Comparison of ENCODE assay signal across 9 mouse cellular contexts in the genomic region with DNA sequence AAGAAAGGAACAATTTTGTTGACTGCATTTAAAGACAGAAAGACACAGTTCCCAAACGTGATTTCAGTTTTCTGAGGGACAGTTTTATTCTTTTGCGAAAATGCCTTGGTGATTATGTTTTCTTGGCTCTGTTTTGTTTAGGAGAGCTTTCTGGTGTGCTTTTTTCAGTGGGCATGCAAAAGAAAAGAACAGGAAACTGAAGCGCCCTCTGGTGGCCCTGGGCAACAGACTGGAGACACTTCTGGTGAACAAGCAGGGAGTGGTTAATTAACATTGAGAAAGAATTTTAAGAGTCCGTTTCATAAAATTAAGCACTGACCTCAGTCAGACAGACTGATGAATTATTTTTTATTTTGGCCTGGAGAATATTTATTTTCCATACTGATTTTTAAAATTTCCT. TPM values are rescaled to one million over a fixed set of nuclear protein-coding genes. Genes with fewer than 3 reads are reported as not detected.
DNase-seq lines count a peak whose midpoint lies in the region; ATAC-seq lines count a peak whose summit lies in the region.
"Had no signal": no experiment of that assay in that cellular context is flagged by ENCODE, and none has a peak within 500 bp of the region (broad histone marks: within the 10 kb centered on the region; RNA-seq: fewer than 3 reads in every experiment).

No protein-coding gene starts in this region.

- 26% methylated on average over 4 of the region's 4 CpGs for WGBS in heart, embryonic 12.5 days

- H3K4me2 ChIP-seq in heart, embryonic 12.5 days = no peak overlapping the region
- H3K4me2 ChIP-seq: lung, embryonic 15.5 days had no signal

- H3K4me1 ChIP-seq in heart, embryonic 12.5 days (replicated peaks) = no peaks in the 10 kb centered on the region
- H3K4me1 ChIP-seq: lung, embryonic 15.5 days had no signal

- no peak for ATAC-seq in heart, embryonic 12.5 days (ENCODE audit: insufficient number of reproducible peaks, low FRiP score)
- ATAC-seq in CD4-positive, CD25-positive, alpha-beta regulatory T cell, adult 4 months = peak; percentile 65

- no peaks in the 10 kb centered on the region for H3K36me3 ChIP-seq in heart, embryonic 12.5 days
- H3K36me3 ChIP-seq: lung, embryonic 15.5 days had no signal

- no peaks in the 10 kb centered on the region for H3K27me3 ChIP-seq in heart, embryonic 12.5 days (replicated peaks)
- H3K27me3 ChIP-seq: lung, embryonic 15.5 days had no signal

- H3K9me3 ChIP-seq in heart, embryonic 12.5 days (replicated peaks) = no peaks in the 10 kb centered on the region
- H3K9me3 ChIP-seq: lung, embryonic 15.5 days had no signal

- peak; percentile 28 to 61 for DNase-seq in heart, adult 18-20 months
- peak; percentile 67 for DNase-seq in brain, adult 2 months (ENCODE audit: low read depth, low spot score)
- peak; percentile 31 to 48 for DNase-seq in frontal cortex, postnatal 25 days (ENCODE audit: low spot score in 2 of 2)
- peak; percentile 28 to 86 for DNase-seq in layer of hippocampus, postnatal 25 days (ENCODE audit: extremely low spot score in 1 of 2, low spot score in 1 of 2)
- peak; percentile 40 for DNase-seq in mesoderm, embryonic 11.5 days (ENCODE audit: low read depth, low spot score)
- DNase-seq in testis, postnatal 10 days (ENCODE audit: low spot score) = peak; percentile 83

- H3K27ac ChIP-seq in heart, embryonic 12.5 days (ENCODE audit: poor library complexity, severe bottlenecking) = no peak overlapping the region
- H3K27ac ChIP-seq: lung, embryonic 15.5 days had no signal

- no peak overlapping the region for H3K9ac ChIP-seq in heart, embryonic 12.5 days
- H3K9ac ChIP-seq: lung, embryonic 15.5 days had no signal

- H3K4me3 ChIP-seq in heart, embryonic 12.5 days = no peak overlapping the region
- H3K4me3 ChIP-seq: lung, embryonic 15.5 days had no signal

RNA-seq across cellular contexts. Expression of a gene that starts 25.1 kb away (rescaled TPM):
- under 1 TPM; 0.12 to 0.15 TPM for total RNA-seq in heart, adult 18-20 months (2021)
- polyA plus RNA-seq in heart, embryonic 12.5 days (2016; fragmentation: Nextera tagmentation; extraction: Ambion mirVana) = 21.3 and 22.1 TPM in 2 replicates
- polyA plus RNA-seq in CD4-positive, CD25-positive, alpha-beta regulatory T cell, adult 4 months (2017; shearing (Covaris generic)) = 1 to 10 TPM; 1.9 to 4.9 TPM
- under 1 TPM; 0.37 to 0.61 TPM for total RNA-seq in layer of hippocampus, postnatal 25 days (2021)
